Mouse (Mus musculus): ENCODE results near the gene Prps2.
"Not testable (repeated sequence)": the region's sequence is repeated elsewhere in the genome, so short reads cannot be mapped to it uniquely, and the experiment has no call there.

The Prps2 gene

GRCm38 (mm10) chrX:167328519-167328918 is 54.0 kb downstream of the Prps2 start:
- ATAC-seq (ENCODE audit: low TSS enrichment): no peak

GRCm38 (mm10) chrX:167323742-167324141 is 58.8 kb downstream of the Prps2 start:
- ATAC-seq (ENCODE audit: low TSS enrichment): no peak

GRCm38 (mm10) chrX:167321233-167321806 is 61.2 kb downstream of the Prps2 start:
- no peak for ATAC-seq (ENCODE audit: low TSS enrichment)

- no peak for ATAC-seq (ENCODE audit: low TSS enrichment)
Observed at GRCm38 (mm10) chrX:167318819-167319396, 63.6 kb downstream of the Prps2 start.

GRCm38 (mm10) chrX:167315766-167316165 is 66.8 kb downstream of the Prps2 start:
- no peak for ATAC-seq (ENCODE audit: low TSS enrichment)

GRCm38 (mm10) chrX:167315093-167315726 is 67.3 kb downstream of the Prps2 start:
- ATAC-seq (ENCODE audit: low TSS enrichment): no peak

- ATAC-seq (ENCODE audit: low TSS enrichment): not testable (repeated sequence)
Observed at GRCm38 (mm10) chrX:167302061-167302460, 80.5 kb downstream of the Prps2 start.
